Mouse (Mus musculus): ENCODE measurements around the gene Lrrc25. TPM values are rescaled to one million over a fixed set of nuclear protein-coding genes. Genes with fewer than 3 reads are reported as not detected.
A peak's percentile ranks its signal among the peaks of the same experiment; 100 is the strongest.

Lrrc25 gene
- total and polyA plus RNA-seq, 3 experiments: 0.30 to 5.9 (median 2.4) TPM

DNA sequence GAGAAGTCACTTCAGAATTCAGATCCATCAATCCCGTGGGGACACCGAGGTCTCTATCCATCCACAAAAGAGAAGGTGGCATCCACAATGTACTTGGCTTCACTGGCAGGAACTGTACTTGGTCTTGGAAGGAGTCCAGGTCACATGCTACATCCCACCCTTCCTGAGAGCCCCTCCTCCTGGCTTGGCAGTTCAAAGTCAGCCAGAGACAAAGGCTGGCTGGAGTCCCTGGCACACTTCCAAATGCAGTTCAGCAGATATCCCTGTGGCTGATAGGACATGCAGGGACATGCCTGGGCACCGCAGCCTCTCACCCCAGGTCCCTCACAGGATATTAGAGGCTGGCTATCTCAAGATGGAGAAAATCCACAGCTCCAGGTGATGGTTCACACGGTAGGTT, 33.4 kb downstream of the Lrrc25 start:
- in situ Hi-C loops (cut with MboI; ENCODE audit: low pct_ligation_motif_present, low pct_unique_long_range_greater_than_20kb, low sequenced_read_pairs) (loop anchor here (5.0 kb wide), 1 partner anchor 37 kb away; no protein-coding TSS in a partner anchor), dilution Hi-C loops (cut with MboI; ENCODE audit: extremely low pct_ligation_motif_present, extremely low pct_unique_long_range_greater_than_20kb, low sequenced_read_pairs) (no loop called here)
- H3K4me1 ChIP-seq (ENCODE audit: control insufficient read depth in 1 of 2, insufficient read depth in 2 of 2): peaks cover 36 to 76% of the 10 kb centered on the region in 2 experiments
- no peaks in the 10 kb centered on the region for H3K9me3 ChIP-seq (replicated peaks; ENCODE audit: low read length)
- H3K27me3 ChIP-seq (replicated peaks): no peaks in the 10 kb centered on the region
- DNase-seq (ENCODE audit: extremely low read depth): no peak
- H3K4me2 ChIP-seq (ENCODE audit: insufficient read depth, low read depth, poor library complexity, severe bottlenecking): no peak overlapping the region
- peaks cover 26 to 57% of the 10 kb centered on the region in 2 experiments for H3K36me3 ChIP-seq (replicated peaks in 1 of 2; ENCODE audit: control insufficient read depth in 1 of 2, insufficient read depth in 1 of 2, low read length in 1 of 2)
- TF ChIP-seq E2F4 (IDR thresholded peaks at IDR 0.05; ENCODE audit: insufficient replicate concordance, low read depth, low read length): no peak
- H3K79me2 ChIP-seq (replicated peaks; ENCODE audit: control insufficient read depth, extremely low read depth, insufficient read depth, poor library complexity, severe bottlenecking): no peaks in the 10 kb centered on the region
- H3K27ac ChIP-seq (ENCODE audit: insufficient read depth, low read depth): peak overlapping the region; percentile 12; the same call in 1 of the 2 replicates
- no peak overlapping the region for H3K4me3 ChIP-seq (replicated peaks in 1 of 3; ENCODE audit: low read depth in 2 of 3, low read length in 2 of 3, poor library complexity in 1 of 3)
- H3K9ac ChIP-seq (ENCODE audit: insufficient read depth, low read depth): 0 out of 2 replicates have a peak overlapping the region, but pooled peaks have one; percentile 20

DNA sequence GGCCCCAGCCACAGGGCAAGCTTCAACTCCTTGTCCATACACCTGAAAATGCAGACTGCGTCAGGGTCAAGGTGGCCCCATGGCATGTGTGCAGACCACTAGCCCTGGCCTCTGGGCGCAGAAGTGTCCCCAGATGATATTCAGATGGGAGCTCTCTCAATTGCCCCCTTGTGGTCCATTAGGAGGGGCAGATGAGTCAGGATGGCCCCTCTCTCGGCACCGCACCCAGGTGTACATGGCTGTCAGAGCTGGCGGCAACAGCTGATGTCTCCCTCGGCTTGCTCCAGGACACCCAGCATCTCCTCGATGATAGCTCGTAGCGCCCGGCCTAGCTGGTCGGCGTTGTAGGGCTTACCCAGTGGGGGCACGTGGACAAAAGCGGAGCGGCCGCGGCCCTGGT, 34.4 kb downstream of the Lrrc25 start:
- Histone ChIP-seq H3K27ac (ENCODE audit: insufficient read depth, low read depth) (no peak overlapping the region), H3K27me3 (replicated peaks) (no peaks in the 10 kb centered on the region), H3K4me2 (ENCODE audit: insufficient read depth, low read depth, poor library complexity, severe bottlenecking) (no peak overlapping the region), H3K36me3 (replicated peaks in 1 of 2; ENCODE audit: control insufficient read depth in 1 of 2, insufficient read depth in 1 of 2, low read length in 1 of 2) (peaks cover 26 to 67% of the 10 kb centered on the region in 2 experiments), H3K9me3 (replicated peaks; ENCODE audit: low read length) (no peaks in the 10 kb centered on the region), H3K79me2 (replicated peaks; ENCODE audit: control insufficient read depth, extremely low read depth, insufficient read depth, poor library complexity, severe bottlenecking) (no peaks in the 10 kb centered on the region), H3K4me1 (ENCODE audit: control insufficient read depth in 1 of 2, insufficient read depth in 2 of 2) (peaks cover 32 to 74% of the 10 kb centered on the region in 2 experiments), H3K9ac (ENCODE audit: insufficient read depth, low read depth) (no peak overlapping the region), H3K4me3 (replicated peaks in 1 of 3; ENCODE audit: low read depth in 2 of 3, low read length in 2 of 3, poor library complexity in 1 of 3) (no peak overlapping the region)
- TF ChIP-seq PAX5 (IDR thresholded peaks at IDR 0.05; ENCODE audit: low read length): no peak
- no peak for TF ChIP-seq CHD1 (IDR thresholded peaks at IDR 0.05; ENCODE audit: low read depth, low read length)
- TF ChIP-seq E2F4 (IDR thresholded peaks at IDR 0.05; ENCODE audit: insufficient replicate concordance, low read depth, low read length): no peak
- TF ChIP-seq ELF1 (IDR thresholded peaks at IDR 0.05; ENCODE audit: low read depth, low read length): no peak
- TF ChIP-seq ZC3H11A (IDR thresholded peaks at IDR 0.05; ENCODE audit: low read depth, low read length): no peak
- no peak for TF ChIP-seq MAZ (IDR thresholded peaks at IDR 0.05; ENCODE audit: low read depth, low read length)
- no peak for TF ChIP-seq BHLHE40 (IDR thresholded peaks at IDR 0.05; ENCODE audit: low read depth, low read length)
- TF ChIP-seq SMC3 (IDR thresholded peaks at IDR 0.05; ENCODE audit: low read depth, low read length): no peak
- TF ChIP-seq ZKSCAN1 (IDR thresholded peaks at IDR 0.05; ENCODE audit: borderline replicate concordance, low read depth, low read length): no peak
- TF ChIP-seq IRF4 (IDR thresholded peaks at IDR 0.05; ENCODE audit: low read depth, low read length): no peak
- TF ChIP-seq ZMIZ1 (IDR thresholded peaks at IDR 0.05; ENCODE audit: low read depth, low read length): no peak
- TF ChIP-seq TCF12 (IDR thresholded peaks at IDR 0.05; ENCODE audit: low read depth, low read length): no peak
- no peak for TF ChIP-seq MYC (IDR thresholded peaks at IDR 0.05; ENCODE audit: low read depth, low read length)
- TF ChIP-seq JUND (conservative IDR thresholded peaks at IDR 0.05; ENCODE audit: low read depth, low read length): no peak
- TF ChIP-seq MAFK (IDR thresholded peaks at IDR 0.05; ENCODE audit: insufficient replicate concordance, low read length): no peak
- no peak for TF ChIP-seq ZNF384 (IDR thresholded peaks at IDR 0.05; ENCODE audit: low read depth, low read length)
- TF ChIP-seq USF1 (IDR thresholded peaks at IDR 0.05; ENCODE audit: low read depth, low read length): no peak
- dilution Hi-C loops (cut with MboI; ENCODE audit: extremely low pct_ligation_motif_present, extremely low pct_unique_long_range_greater_than_20kb, low sequenced_read_pairs) (no loop called here), in situ Hi-C loops (cut with MboI; ENCODE audit: low pct_ligation_motif_present, low pct_unique_long_range_greater_than_20kb, low sequenced_read_pairs) (no loop called here)
- no peak for DNase-seq (ENCODE audit: extremely low read depth)
